Mouse (Mus musculus) midbrain, embryonic 14.5 days (tissue): ENCODE measurements around the gene Zcchc2. TPM values are rescaled to one million over a fixed set of nuclear protein-coding genes. Genes with fewer than 3 reads are reported as not detected.

Experiments
- ATAC-seq: fragments of 200-750 bp; cut with Nextera tagmentation; 2 replicates; pipeline ENCODE4 v1.8.0; 2017; ENCODE audit warnings: moderate number of reproducible peaks, moderate library complexity; ENCODE audit not compliant: low FRiP score, low TSS enrichment
- DNase-seq: peaks from one replicate; pipeline ENCODE4 v3.0.0-alpha.2; 2015
- H3K27ac ChIP-seq: fragments of 300-500 bp; sonication (generic); replicated peaks from 2 replicates; pipeline ENCODE4 v1.5.1; 2014; ENCODE audit warnings: mild to moderate bottlenecking, low read depth, low read length, moderate library complexity
- H3K27me3 ChIP-seq: fragments of 300-500 bp; sonication (generic); 2 replicates; pipeline ENCODE4 v1.6.1; 2014; ENCODE audit warnings: low read length, control low read depth, mixed read lengths; ENCODE audit not compliant: control insufficient read depth, insufficient read depth
- H3K36me3 ChIP-seq: fragments of 300-500 bp; sonication (generic); 2 replicates; pipeline ENCODE4 v1.6.1; 2014; ENCODE audit warnings: low read length, control low read depth; ENCODE audit not compliant: control insufficient read depth, insufficient read depth
- H3K4me1 ChIP-seq: fragments of 300-500 bp; sonication (generic); 2 replicates; pipeline ENCODE4 v1.6.1; 2014; ENCODE audit warnings: mild to moderate bottlenecking, antibody characterized with exemption, low read length, control low read depth; ENCODE audit not compliant: control insufficient read depth, insufficient read depth
- H3K4me2 ChIP-seq: fragments of 300-500 bp; sonication (generic); 2 replicates; pipeline ENCODE4 v1.6.1; 2014; ENCODE audit warnings: mild to moderate bottlenecking, low read length, moderate library complexity
- H3K4me3 ChIP-seq: fragments of 300-500 bp; sonication (generic); replicated peaks from 2 replicates; pipeline ENCODE4 v1.5.1; 2014; ENCODE audit warnings: low read depth, low read length
- H3K9ac ChIP-seq: fragments of 300-500 bp; sonication (generic); replicated peaks from 2 replicates; pipeline ENCODE4 v1.6.1; 2014; ENCODE audit warnings: mild to moderate bottlenecking, low read length, moderate library complexity
- H3K9me3 ChIP-seq: fragments of 300-500 bp; sonication (generic); 2 replicates; pipeline ENCODE4 v1.6.1; 2016; ENCODE audit warnings: low read length, control low read depth, mixed read lengths; ENCODE audit not compliant: control insufficient read depth
- WGBS: fragments of 180-500 bp; shearing (Covaris S2); extraction: QIAGEN DNeasy Blood & Tissue Kit; methylation state at CpG from one replicate; pipeline ENCODE4 v1.1.7; 2014; 5-methylcytosine and 5-hydroxymethylcytosine counted together
- polyA plus RNA-seq: library from polyadenylated mRNA; unstranded; fragments of >200 nt; fragmentation: Nextera tagmentation; extraction: Ambion mirVana; gene quantifications from 2 replicates; pipeline ENCODE4 v1.2.1, GENCODE M21; 2014

Gene Zcchc2
- polyA plus RNA-seq, 1 experiment from 2014 or later: 2.8 TPM

DNA sequence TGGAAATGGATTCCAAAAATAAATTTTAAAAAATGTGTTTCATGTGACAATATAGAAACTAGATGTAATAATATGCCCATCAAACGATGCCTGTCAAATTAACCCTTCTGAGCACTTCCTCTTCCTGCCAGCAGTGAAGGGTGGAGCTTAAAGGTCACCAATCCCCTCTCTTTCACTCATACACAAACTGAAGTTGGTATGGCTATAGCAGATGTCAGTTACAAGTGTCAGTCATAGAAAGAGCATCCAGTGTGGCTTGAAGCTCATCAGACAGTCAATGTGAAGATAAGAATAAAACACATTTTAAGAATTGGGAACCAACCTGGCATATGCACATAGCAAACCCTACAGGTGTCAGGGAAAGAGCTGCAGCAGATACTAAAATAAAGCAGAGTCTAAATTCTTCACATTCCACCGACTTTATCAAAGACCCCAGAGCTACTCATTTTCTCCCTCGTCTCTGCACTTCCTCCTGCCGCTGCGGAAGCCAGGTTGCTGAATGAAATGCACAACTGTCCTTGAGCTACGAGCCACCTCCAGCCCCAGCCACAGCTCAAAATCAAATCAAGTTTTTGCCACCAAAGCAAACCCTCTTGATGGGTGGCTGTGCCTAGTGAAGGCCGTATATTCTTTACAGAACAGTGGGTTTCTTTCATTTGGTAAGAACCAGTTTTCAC lies 79.8 kb downstream of the Zcchc2 start:
- Histone ChIP-seq H3K36me3 (no peaks in the 10 kb centered on the region), H3K4me3 (no peak overlapping the region), H3K4me1 (peaks cover 12% of the 10 kb centered on the region), H3K9ac (no peak overlapping the region), H3K27ac (no peak overlapping the region), H3K4me2 (no peak overlapping the region), H3K27me3 (no peaks in the 10 kb centered on the region), H3K9me3 (no peaks in the 10 kb centered on the region)
- no peak for DNase-seq
- 78% methylated on average over 7 of the region's 7 CpGs for WGBS
- no peak for ATAC-seq

DNA sequence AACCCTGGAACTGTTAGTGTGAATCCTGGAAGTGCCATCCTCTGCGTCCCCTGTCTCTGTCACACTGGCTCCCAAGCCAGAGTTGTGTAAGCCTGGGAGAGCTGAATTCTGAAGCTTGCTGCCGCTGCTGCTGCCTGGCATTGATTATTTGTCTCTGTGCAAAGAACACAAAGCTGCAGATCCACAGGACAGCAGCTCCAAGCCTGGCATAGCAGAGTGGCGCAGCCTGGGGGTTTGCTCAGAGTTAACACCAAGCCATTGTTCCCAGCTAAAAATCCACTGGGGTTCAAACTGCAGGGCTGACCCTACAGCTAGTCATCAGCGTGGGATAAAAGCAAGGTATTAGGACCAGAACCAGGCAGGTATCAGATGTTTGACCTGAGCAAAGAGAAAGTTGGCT lies 80.6 kb downstream of the Zcchc2 start:
- H3K9me3 ChIP-seq: no peaks in the 10 kb centered on the region
- no peak overlapping the region for H3K4me2 ChIP-seq
- no peaks in the 10 kb centered on the region for H3K27me3 ChIP-seq
- H3K4me1 ChIP-seq: peaks cover 9% of the 10 kb centered on the region
- no peaks in the 10 kb centered on the region for H3K36me3 ChIP-seq
- H3K27ac ChIP-seq: no peak overlapping the region
- 60% methylated on average over 4 of the region's 4 CpGs for WGBS
- no peak overlapping the region for H3K4me3 ChIP-seq
- no peak overlapping the region for H3K9ac ChIP-seq
- DNase-seq (no peak), ATAC-seq (no peak)

DNA sequence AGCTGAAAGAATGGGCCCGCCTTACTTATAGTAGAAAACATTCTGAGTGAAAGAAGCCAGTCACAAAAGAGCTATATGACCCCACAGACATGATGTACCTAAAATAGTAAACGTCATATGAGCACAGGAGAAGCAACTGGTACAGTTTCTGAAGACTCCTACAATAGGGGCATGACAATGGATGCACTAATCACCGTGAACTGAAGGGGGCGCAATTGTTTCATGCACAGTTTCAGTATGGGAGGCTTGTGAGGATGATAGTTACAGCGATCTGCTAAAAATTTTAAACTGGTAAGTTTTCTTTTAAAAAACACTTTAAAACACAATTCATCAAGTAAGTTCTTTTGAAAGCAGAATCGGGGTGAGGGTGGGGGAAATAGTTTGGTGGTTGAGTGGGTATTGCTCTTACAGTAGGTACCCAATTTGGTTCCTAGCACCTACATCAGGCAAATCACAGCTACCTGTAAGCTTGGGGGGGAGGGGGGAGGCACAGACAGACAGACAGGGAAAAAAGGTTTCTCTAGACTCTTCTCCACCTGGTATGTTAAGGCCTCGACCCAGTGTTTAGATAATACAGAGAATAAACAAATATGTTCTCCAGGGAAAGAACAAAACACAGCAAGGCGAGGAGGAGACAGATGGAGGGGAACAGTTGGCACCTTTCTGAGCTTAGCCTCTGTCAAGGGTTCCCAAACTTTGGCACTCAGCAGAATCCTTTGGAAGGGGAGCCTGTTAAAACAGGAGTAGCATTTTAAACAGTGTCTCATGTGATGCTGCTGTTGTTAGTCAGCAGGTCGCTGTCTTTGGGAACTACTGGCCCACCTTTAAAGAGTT lies 81.2 kb downstream of the Zcchc2 start:
- H3K4me1 ChIP-seq: peaks cover 9% of the 10 kb centered on the region
- ATAC-seq (0 out of 2 replicates have a peak, but pooled peaks have one; percentile 61), DNase-seq (peak; percentile 87)
- no peaks in the 10 kb centered on the region for H3K36me3 ChIP-seq
- peak overlapping the region; percentile 51 for H3K4me2 ChIP-seq
- 13% methylated on average over 9 of the region's 9 CpGs for WGBS
- 0 out of 2 replicates have a peak overlapping the region, but pooled peaks have one; percentile 27 for H3K27ac ChIP-seq
- H3K4me3 ChIP-seq: 0 out of 2 replicates have a peak overlapping the region, but pooled peaks have one; percentile 7
- no peaks in the 10 kb centered on the region for H3K9me3 ChIP-seq
- H3K27me3 ChIP-seq: no peaks in the 10 kb centered on the region
- no peak overlapping the region; the same call in 1 of the 2 replicates for H3K9ac ChIP-seq

DNA sequence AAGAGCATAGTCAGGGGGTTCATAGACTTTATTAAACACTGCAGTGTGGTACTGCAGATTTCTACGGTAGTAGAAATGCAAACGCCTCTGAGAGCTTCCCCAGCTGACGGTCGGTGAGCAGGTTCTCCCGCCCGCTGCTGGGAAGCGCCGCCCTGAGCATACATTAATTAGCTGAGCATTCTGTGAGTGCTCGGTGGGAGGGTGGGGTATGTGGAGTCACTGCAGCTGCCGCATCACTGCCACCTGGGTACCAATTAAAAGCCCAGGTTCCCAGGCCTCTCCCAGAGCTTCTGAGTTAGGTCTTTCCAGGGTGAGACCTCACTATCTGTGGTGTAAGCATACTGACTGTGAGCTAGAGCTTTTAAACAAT lies 81.8 kb downstream of the Zcchc2 start:
- Histone ChIP-seq H3K4me2 (peak overlapping the region; percentile 51), H3K27ac (0 out of 2 replicates have a peak overlapping the region, but pooled peaks have one; percentile 27), H3K9ac (no peak overlapping the region; the same call in 1 of the 2 replicates), H3K27me3 (no peaks in the 10 kb centered on the region), H3K4me3 (0 out of 2 replicates have a peak overlapping the region, but pooled peaks have one; percentile 7), H3K4me1 (peaks cover 9% of the 10 kb centered on the region), H3K36me3 (no peaks in the 10 kb centered on the region), H3K9me3 (no peaks in the 10 kb centered on the region)
- ATAC-seq (peak; percentile 86), DNase-seq (peak; percentile 80)
- WGBS: 0% methylated on average over 10 of the region's 10 CpGs

DNA sequence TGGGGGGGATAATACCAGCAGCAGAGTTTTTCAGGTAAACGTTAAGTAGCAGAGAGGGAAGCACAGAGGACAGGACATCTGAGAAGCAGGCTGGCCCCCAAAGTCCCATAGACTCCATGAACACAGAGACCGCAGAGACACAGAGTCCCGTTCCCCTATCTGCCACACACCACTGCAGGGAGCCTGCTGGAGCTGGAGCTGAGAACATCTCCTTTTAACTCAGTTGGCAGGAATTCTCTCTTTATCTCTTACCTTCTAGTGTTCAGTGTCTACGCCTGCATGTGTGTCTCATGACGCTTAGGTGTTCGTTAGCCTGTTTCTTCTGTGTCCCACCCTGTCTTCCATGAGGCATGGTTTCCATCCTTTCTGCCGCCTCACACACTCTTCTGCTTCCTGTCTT lies 83.0 kb downstream of the Zcchc2 start:
- Histone ChIP-seq H3K4me2 (no peak overlapping the region), H3K27me3 (no peaks in the 10 kb centered on the region), H3K9ac (no peak overlapping the region), H3K36me3 (no peaks in the 10 kb centered on the region), H3K9me3 (no peaks in the 10 kb centered on the region), H3K27ac (no peak overlapping the region), H3K4me1 (peaks cover 9% of the 10 kb centered on the region), H3K4me3 (no peak overlapping the region)
- ATAC-seq: no peak
- 81% methylated on average over 7 of the region's 7 CpGs for WGBS
- DNase-seq: no peak

DNA sequence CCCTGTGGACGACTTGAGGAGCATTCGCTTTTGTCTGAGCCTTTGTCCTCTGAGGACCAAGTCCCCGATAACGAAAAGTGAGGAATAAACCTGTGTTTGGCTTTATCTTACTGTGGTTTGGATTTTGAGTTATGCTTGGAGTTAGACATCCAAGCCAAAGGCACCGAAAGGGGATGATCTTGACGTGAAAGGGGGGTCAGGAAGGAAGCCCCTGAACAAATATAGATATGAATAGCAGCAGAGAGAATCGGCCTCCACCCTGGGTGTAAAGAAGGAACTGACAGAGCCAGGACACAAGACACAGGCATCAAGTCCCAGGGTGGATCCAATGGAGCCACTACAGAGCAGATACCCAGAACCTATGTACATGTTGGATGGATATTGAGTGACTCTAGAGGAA lies 83.9 kb downstream of the Zcchc2 start:
- ATAC-seq: no peak
- Histone ChIP-seq H3K27ac (no peak overlapping the region), H3K4me2 (no peak overlapping the region), H3K36me3 (no peaks in the 10 kb centered on the region), H3K9me3 (no peaks in the 10 kb centered on the region), H3K9ac (no peak overlapping the region), H3K4me1 (peaks cover 9% of the 10 kb centered on the region), H3K27me3 (no peaks in the 10 kb centered on the region), H3K4me3 (no peak overlapping the region)
- 78% methylated on average over 7 of the region's 7 CpGs for WGBS
- DNase-seq: no peak

DNA sequence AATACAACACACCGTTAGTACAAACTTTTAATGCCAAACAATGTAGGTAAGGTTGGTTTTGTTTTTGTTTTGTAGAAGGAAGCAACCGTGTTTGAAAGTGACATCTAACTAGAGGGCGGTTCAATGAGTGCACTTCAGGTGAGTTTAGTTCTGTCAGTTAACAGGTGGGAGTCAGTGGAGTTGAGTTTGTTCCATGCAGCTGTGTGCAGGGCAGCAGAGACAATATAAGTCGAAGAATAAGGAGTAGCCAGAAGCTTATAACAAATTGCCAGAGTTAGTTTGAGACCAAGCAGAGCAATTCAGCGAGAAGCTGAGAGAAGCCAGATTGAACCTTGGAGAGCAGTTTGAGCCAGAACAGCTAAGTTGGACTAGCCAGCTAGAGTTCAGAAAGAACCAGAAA lies 84.5 kb downstream of the Zcchc2 start:
- no peak for ATAC-seq
- peaks cover 9% of the 10 kb centered on the region for H3K4me1 ChIP-seq
- no peaks in the 10 kb centered on the region for H3K27me3 ChIP-seq
- no peak for DNase-seq
- no peak overlapping the region for H3K4me2 ChIP-seq
- 93% methylated on average over 5 of the region's 5 CpGs for WGBS
- H3K27ac ChIP-seq: no peak overlapping the region
- H3K9me3 ChIP-seq: no peaks in the 10 kb centered on the region
- no peak overlapping the region for H3K9ac ChIP-seq
- no peak overlapping the region for H3K4me3 ChIP-seq
- no peaks in the 10 kb centered on the region for H3K36me3 ChIP-seq

DNA sequence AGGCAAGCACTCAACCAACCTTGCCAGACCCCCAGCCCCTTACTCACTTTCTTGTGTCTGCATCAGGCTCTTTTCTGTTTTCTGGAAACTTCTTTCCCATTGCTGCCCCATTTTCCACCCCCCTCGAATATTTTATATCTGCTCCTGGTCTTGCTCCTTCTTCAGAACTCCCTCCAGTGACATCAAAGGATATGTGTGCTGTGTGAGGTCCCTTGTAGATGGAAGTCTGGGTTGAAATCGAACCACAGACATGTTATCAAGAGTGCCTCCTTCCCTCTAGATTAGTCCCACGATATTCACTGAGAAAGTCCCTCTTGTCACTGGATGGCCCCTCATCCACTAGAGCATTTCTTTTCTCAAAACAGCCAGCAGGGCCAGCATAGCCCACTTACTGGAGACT lies 86.4 kb downstream of the Zcchc2 start:
- no peak overlapping the region for H3K4me3 ChIP-seq
- 87% methylated on average over 3 of the region's 3 CpGs for WGBS
- H3K9ac ChIP-seq: no peak overlapping the region
- no peaks in the 10 kb centered on the region for H3K9me3 ChIP-seq
- no peaks in the 10 kb centered on the region for H3K36me3 ChIP-seq
- no peak overlapping the region for H3K27ac ChIP-seq
- peaks cover 6% of the 10 kb centered on the region for H3K4me1 ChIP-seq
- no peak overlapping the region for H3K4me2 ChIP-seq
- ATAC-seq: no peak
- DNase-seq: no peak
- H3K27me3 ChIP-seq: no peaks in the 10 kb centered on the region
